In genomic region chr8:83914232-83914631, GRCm38 (mm10) we compare ENCODE assay signal across 21 mouse cellular contexts. TPM values are rescaled to one million over a fixed set of nuclear protein-coding genes. Genes with fewer than 3 reads are reported as not detected.
DNase-seq lines count a peak whose midpoint lies in the region; ATAC-seq and TF ChIP-seq lines count a peak whose summit lies in the region.
"Had no signal": no experiment of that assay in that cellular context is flagged by ENCODE, and none has a peak within 500 bp of the region (broad histone marks: within the 10 kb centered on the region; RNA-seq: fewer than 3 reads in every experiment).

No protein-coding gene starts in this region.

- no peak for TF ChIP-seq EP300 in liver, embryonic 14.5 days (IDR thresholded peaks at IDR 0.05; ENCODE audit: low read depth)
- TF ChIP-seq EP300 in liver, postnatal 0 days (IDR thresholded peaks at IDR 0.05; ENCODE audit: low read depth): no peak

- H3K4me3 ChIP-seq in hindbrain, embryonic 13.5 days: no peak overlapping the region
- no peak overlapping the region for H3K4me3 ChIP-seq in hindbrain, embryonic 12.5 days
- no peak overlapping the region for H3K4me3 ChIP-seq in liver, embryonic 14.5 days (ENCODE audit: insufficient read depth in 1 of 2, low read depth in 2 of 2, low read length in 2 of 2)
- H3K4me3 ChIP-seq in liver, postnatal 0 days (ENCODE audit: low read depth, low read length): no peak overlapping the region
- H3K4me3 ChIP-seq: embryonic facial prominence, embryonic 12.5 days; embryonic facial prominence, embryonic 15.5 days; gastrocnemius, adult 2 months; heart, embryonic 15.5 days; intestine, embryonic 15.5 days had no signal

- H3K9me3 ChIP-seq in hindbrain, embryonic 13.5 days: no peaks in the 10 kb centered on the region
- H3K9me3 ChIP-seq in hindbrain, embryonic 12.5 days (replicated peaks): no peaks in the 10 kb centered on the region
- H3K9me3 ChIP-seq in liver, embryonic 14.5 days (ENCODE audit: control insufficient read depth, low read length): no peaks in the 10 kb centered on the region
- no peaks in the 10 kb centered on the region for H3K9me3 ChIP-seq in liver, postnatal 0 days (ENCODE audit: low read length)
- H3K9me3 ChIP-seq: embryonic facial prominence, embryonic 12.5 days; embryonic facial prominence, embryonic 15.5 days; heart, embryonic 15.5 days; intestine, embryonic 15.5 days had no signal

- WGBS in hindbrain, embryonic 13.5 days: 93% methylated on average over 3 of the region's 3 CpGs
- 89% methylated on average over 3 of the region's 3 CpGs for WGBS in hindbrain, embryonic 12.5 days
- 20% methylated on average over 3 of the region's 3 CpGs for WGBS in liver, embryonic 14.5 days (ENCODE audit: insufficient replicate concordance)
- 51% methylated on average over 3 of the region's 3 CpGs for WGBS in liver, postnatal 0 days (ENCODE audit: insufficient replicate concordance)

- H3K27me3 ChIP-seq in hindbrain, embryonic 13.5 days: no peaks in the 10 kb centered on the region
- no peaks in the 10 kb centered on the region for H3K27me3 ChIP-seq in hindbrain, embryonic 12.5 days
- H3K27me3 ChIP-seq in liver, embryonic 14.5 days (ENCODE audit: control insufficient read depth, insufficient read depth, low read length): no peaks in the 10 kb centered on the region
- H3K27me3 ChIP-seq in liver, postnatal 0 days (ENCODE audit: insufficient read depth, low read length): no peaks in the 10 kb centered on the region
- H3K27me3 ChIP-seq: embryonic facial prominence, embryonic 12.5 days; embryonic facial prominence, embryonic 15.5 days; heart, embryonic 15.5 days; intestine, embryonic 15.5 days had no signal

- no peak overlapping the region for H3K4me2 ChIP-seq in hindbrain, embryonic 13.5 days
- H3K4me2 ChIP-seq in hindbrain, embryonic 12.5 days (replicated peaks): no peak overlapping the region
- H3K4me2 ChIP-seq in liver, embryonic 14.5 days (ENCODE audit: low read depth): no peak overlapping the region
- no peak overlapping the region for H3K4me2 ChIP-seq in liver, postnatal 0 days (ENCODE audit: low read depth, low read length)
- H3K4me2 ChIP-seq: embryonic facial prominence, embryonic 12.5 days; embryonic facial prominence, embryonic 15.5 days; heart, embryonic 11.5 days; heart, embryonic 15.5 days; intestine, embryonic 15.5 days had no signal

- peaks cover 63% of the 10 kb centered on the region for H3K4me1 ChIP-seq in hindbrain, embryonic 13.5 days (replicated peaks)
- peaks cover 18% of the 10 kb centered on the region for H3K4me1 ChIP-seq in hindbrain, embryonic 12.5 days
- peaks cover 3 to 25% of the 10 kb centered on the region in 2 experiments for H3K4me1 ChIP-seq in liver, embryonic 14.5 days (replicated peaks; ENCODE audit: control insufficient read depth in 2 of 2, insufficient read depth in 2 of 2, low read length in 1 of 2)
- H3K4me1 ChIP-seq in liver, postnatal 0 days (ENCODE audit: insufficient read depth): peaks cover 6% of the 10 kb centered on the region; the same call in 1 of the 2 replicates

- no peak for TF ChIP-seq CTCF in liver, embryonic 14.5 days (IDR thresholded peaks at IDR 0.05; ENCODE audit: low read depth)
- TF ChIP-seq CTCF in liver, postnatal 0 days (IDR thresholded peaks at IDR 0.05; ENCODE audit: low read depth): no peak

- H3K27ac ChIP-seq in hindbrain, embryonic 13.5 days: no peak overlapping the region
- no peak overlapping the region for H3K27ac ChIP-seq in hindbrain, embryonic 12.5 days
- H3K27ac ChIP-seq in liver, embryonic 14.5 days: no peak overlapping the region
- no peak overlapping the region for H3K27ac ChIP-seq in liver, postnatal 0 days (ENCODE audit: low read depth)
- H3K27ac ChIP-seq: embryonic facial prominence, embryonic 12.5 days; embryonic facial prominence, embryonic 15.5 days; gastrocnemius, adult 2 months; heart, embryonic 15.5 days; intestine, embryonic 15.5 days had no signal

- 0 out of 2 replicates have a peak overlapping the region, but pooled peaks have one; percentile 13 for H3K9ac ChIP-seq in hindbrain, embryonic 13.5 days
- H3K9ac ChIP-seq in hindbrain, embryonic 12.5 days: no peak overlapping the region
- no peak overlapping the region for H3K9ac ChIP-seq in liver, embryonic 14.5 days (replicated peaks)
- H3K9ac ChIP-seq in liver, postnatal 0 days (replicated peaks): no peak overlapping the region
- H3K9ac ChIP-seq: embryonic facial prominence, embryonic 12.5 days; embryonic facial prominence, embryonic 15.5 days; forebrain, postnatal 0 days; heart, embryonic 15.5 days; intestine, embryonic 15.5 days had no signal

- H3K36me3 ChIP-seq in hindbrain, embryonic 13.5 days: peaks cover 23% of the 10 kb centered on the region
- peaks cover 19% of the 10 kb centered on the region for H3K36me3 ChIP-seq in hindbrain, embryonic 12.5 days
- no peaks in the 10 kb centered on the region for H3K36me3 ChIP-seq in liver, embryonic 14.5 days (replicated peaks; ENCODE audit: control insufficient read depth, insufficient read depth, low read depth)
- H3K36me3 ChIP-seq in liver, postnatal 0 days (replicated peaks; ENCODE audit: insufficient read depth, low read length): no peaks in the 10 kb centered on the region
- H3K36me3 ChIP-seq: intestine, embryonic 15.5 days had no signal

- DNase-seq in liver, embryonic 14.5 days (ENCODE audit: low read depth in 3 of 3, low spot score in 3 of 3): no peak
- DNase-seq in liver, postnatal 0 days: no peak
- no peak for DNase-seq in left cerebral cortex, adult 11 months (ENCODE audit: low spot score)
- DNase-seq in testis, postnatal 10 days (ENCODE audit: low spot score): no peak
- DNase-seq: adrenal gland, adult 8-10 months; adrenal gland, postnatal 25 days; forebrain, postnatal 0 days; gastrocnemius, adult 2 months; gastrocnemius, postnatal 14 days had no signal

- no peak for ATAC-seq in hindbrain, embryonic 13.5 days (ENCODE audit: low FRiP score)
- no peak for ATAC-seq in hindbrain, embryonic 12.5 days (ENCODE audit: low FRiP score)
- ATAC-seq in liver, embryonic 14.5 days (ENCODE audit: insufficient read depth): peak; percentile 23; the same call in 1 of the 2 replicates
- ATAC-seq in liver, postnatal 0 days: no peak
- peak; percentile 43 for ATAC-seq in megakaryocyte progenitor cell, adult 5-6 weeks (replicated peaks; ENCODE audit: poor library complexity)
- ATAC-seq: activated CD4-positive, CD25-positive, alpha-beta regulatory T cell, adult 4 months; CD4-positive, CD25-positive, alpha-beta regulatory T cell, adult 4 months; forebrain, embryonic 14.5 days; forebrain, postnatal 0 days; hindbrain, embryonic 16.5 days had no signal

RNA-seq across cellular contexts. Expression of gene Adgrl1, which starts 14.3 kb away (rescaled TPM):
- polyA plus RNA-seq in hindbrain, embryonic 13.5 days (2015; fragmentation: Nextera tagmentation; extraction: Ambion mirVana): 47.9 and 49.3 TPM in 2 replicates
- 38.7 and 41.5 TPM in 2 replicates for polyA plus RNA-seq in hindbrain, embryonic 12.5 days (2016; fragmentation: Nextera tagmentation; extraction: Ambion mirVana)
- polyA plus RNA-seq in liver, embryonic 14.5 days (2012; rRNA removed): 4.5 and 6.1 TPM in 2 replicates
- 1.2 and 1.7 TPM in 2 replicates for polyA plus RNA-seq in liver, embryonic 14.5 days (2014; fragmentation: Nextera tagmentation; extraction: Ambion mirVana)
- polyA plus RNA-seq in liver, postnatal 0 days (2015; fragmentation: Nextera tagmentation; extraction: Ambion mirVana): 0.96 and 1.5 TPM in 2 replicates
- total RNA-seq in megakaryocyte progenitor cell, adult 5-6 weeks (2015): 2.9 and 5.9 TPM in 2 replicates
- 2.3 and 2.4 TPM in 2 replicates for total RNA-seq in megakaryocyte progenitor cell, adult 5-6 weeks (2017)

RNA-seq across cellular contexts. Expression of gene Gm10644, which starts 40.8 kb away (rescaled TPM):
- polyA plus RNA-seq in hindbrain, embryonic 13.5 days (2015; fragmentation: Nextera tagmentation; extraction: Ambion mirVana): 0.76 and 0.84 TPM in 2 replicates
- 1.0 and 1.1 TPM in 2 replicates for polyA plus RNA-seq in hindbrain, embryonic 12.5 days (2016; fragmentation: Nextera tagmentation; extraction: Ambion mirVana)
- polyA plus RNA-seq in liver, embryonic 14.5 days (2012; rRNA removed): 0.30 and 0.31 TPM in 2 replicates
- polyA plus RNA-seq in liver, embryonic 14.5 days (2014; fragmentation: Nextera tagmentation; extraction: Ambion mirVana): 0.09 and 0.30 TPM in 2 replicates
- 0.14 and 0.29 TPM in 2 replicates for polyA plus RNA-seq in liver, postnatal 0 days (2015; fragmentation: Nextera tagmentation; extraction: Ambion mirVana)
- not detected in 2 replicates for total RNA-seq in megakaryocyte progenitor cell, adult 5-6 weeks (2015)
- total RNA-seq in megakaryocyte progenitor cell, adult 5-6 weeks (2017): 0.46 TPM in 1 of 2 replicates, not detected in the other

RNA-seq across cellular contexts. Expression of gene Asf1b, which starts 41.1 kb away (rescaled TPM):
- polyA plus RNA-seq in hindbrain, embryonic 13.5 days (2015; fragmentation: Nextera tagmentation; extraction: Ambion mirVana): 14.0 and 15.8 TPM in 2 replicates
- polyA plus RNA-seq in hindbrain, embryonic 12.5 days (2016; fragmentation: Nextera tagmentation; extraction: Ambion mirVana): 37.6 and 40.9 TPM in 2 replicates
- polyA plus RNA-seq in liver, embryonic 14.5 days (2012; rRNA removed): 92.7 and 98.5 TPM in 2 replicates
- 130 and 138 TPM in 2 replicates for polyA plus RNA-seq in liver, embryonic 14.5 days (2014; fragmentation: Nextera tagmentation; extraction: Ambion mirVana)
- polyA plus RNA-seq in liver, postnatal 0 days (2015; fragmentation: Nextera tagmentation; extraction: Ambion mirVana): 50.6 and 55.4 TPM in 2 replicates
- total RNA-seq in megakaryocyte progenitor cell, adult 5-6 weeks (2015): 40.3 and 51.0 TPM in 2 replicates
- 32.5 and 38.1 TPM in 2 replicates for total RNA-seq in megakaryocyte progenitor cell, adult 5-6 weeks (2017)

RNA-seq across cellular contexts. Expression of gene Prkaca, which starts 58.6 kb away (rescaled TPM):
- 188 and 191 TPM in 2 replicates for polyA plus RNA-seq in hindbrain, embryonic 13.5 days (2015; fragmentation: Nextera tagmentation; extraction: Ambion mirVana)
- 201 and 213 TPM in 2 replicates for polyA plus RNA-seq in hindbrain, embryonic 12.5 days (2016; fragmentation: Nextera tagmentation; extraction: Ambion mirVana)
- 19.9 and 24.8 TPM in 2 replicates for polyA plus RNA-seq in liver, embryonic 14.5 days (2012; rRNA removed)
- polyA plus RNA-seq in liver, embryonic 14.5 days (2014; fragmentation: Nextera tagmentation; extraction: Ambion mirVana): 30.6 and 34.0 TPM in 2 replicates
- 28.2 and 33.9 TPM in 2 replicates for polyA plus RNA-seq in liver, postnatal 0 days (2015; fragmentation: Nextera tagmentation; extraction: Ambion mirVana)
- 23.8 and 24.8 TPM in 2 replicates for total RNA-seq in megakaryocyte progenitor cell, adult 5-6 weeks (2015)
- 22.4 and 24.0 TPM in 2 replicates for total RNA-seq in megakaryocyte progenitor cell, adult 5-6 weeks (2017)

Comparison
In these comparisons a context has a peak if more than half of its experiments do, and no peak if none do; other contexts are left out.
1. ATAC-seq: peak in liver, embryonic 14.5 days (single experiment) and megakaryocyte progenitor cell, adult 5-6 weeks (single experiment); none in hindbrain, embryonic 13.5 days (single experiment), hindbrain, embryonic 12.5 days (single experiment) and liver, postnatal 0 days (single experiment).